Mouse (Mus musculus) liver, adult 10 weeks (tissue): ENCODE results near the gene Men1. TPM values are rescaled to one million over a fixed set of nuclear protein-coding genes. Genes with fewer than 3 reads are reported as not detected.

Experiments
- polyA plus RNA-seq: library from polyadenylated mRNA; stranded (reverse); fragments of 350-450 nt; fragmentation: Illumina TruSeq; extraction: RNeasy Lipid Tissue Mini Kit (QIAGEN cat#74804); gene quantifications from one replicate; pipeline ENCODE4 v1.2.3, GENCODE M21; 2014; ENCODE audit warnings: low read depth, low replicate concordance

Gene Men1
- polyA plus RNA-seq, result 3.5 TPM

DNA sequence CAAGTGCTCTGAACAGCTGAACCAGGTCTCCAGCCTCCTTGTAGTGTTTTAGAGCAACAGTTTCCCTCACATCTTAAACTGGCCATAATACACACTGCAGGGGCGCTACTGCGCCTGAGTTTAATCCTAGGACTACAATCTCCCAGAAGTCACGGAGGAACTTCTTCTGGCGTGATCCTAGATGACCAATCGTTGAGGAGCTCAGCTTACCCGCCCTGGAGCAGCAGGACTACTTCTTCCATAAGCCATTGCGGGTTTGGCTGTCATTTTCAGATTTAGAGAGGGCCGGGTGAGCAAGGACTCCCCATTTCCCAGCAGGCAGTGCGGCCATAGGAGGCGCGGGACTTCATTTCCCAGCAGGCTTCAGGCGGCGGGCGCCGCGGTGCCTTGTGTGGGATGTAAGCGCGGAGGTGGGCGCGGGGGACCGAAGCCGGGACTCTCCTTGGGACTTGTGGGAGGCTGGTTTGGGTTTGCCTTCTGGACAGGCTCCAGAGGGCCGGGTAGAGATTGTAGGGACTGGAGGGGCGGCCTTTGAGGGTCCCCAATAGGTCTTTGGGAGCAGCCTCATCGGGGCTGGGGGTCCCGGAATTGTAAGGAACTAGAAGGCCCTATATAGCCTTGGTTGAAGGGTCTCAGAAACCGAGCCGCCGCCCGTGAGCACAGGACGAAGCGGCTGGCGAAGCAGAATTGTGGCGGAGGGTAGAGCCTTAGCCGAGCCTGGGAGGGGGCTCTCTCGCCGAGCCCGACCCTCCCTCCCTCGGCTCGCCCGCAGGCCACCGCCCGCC, at the start of gene Men1:
TSS of gene Men1 (plus strand) at position 307 of the 785 bp plus-strand sequence.

DNA sequence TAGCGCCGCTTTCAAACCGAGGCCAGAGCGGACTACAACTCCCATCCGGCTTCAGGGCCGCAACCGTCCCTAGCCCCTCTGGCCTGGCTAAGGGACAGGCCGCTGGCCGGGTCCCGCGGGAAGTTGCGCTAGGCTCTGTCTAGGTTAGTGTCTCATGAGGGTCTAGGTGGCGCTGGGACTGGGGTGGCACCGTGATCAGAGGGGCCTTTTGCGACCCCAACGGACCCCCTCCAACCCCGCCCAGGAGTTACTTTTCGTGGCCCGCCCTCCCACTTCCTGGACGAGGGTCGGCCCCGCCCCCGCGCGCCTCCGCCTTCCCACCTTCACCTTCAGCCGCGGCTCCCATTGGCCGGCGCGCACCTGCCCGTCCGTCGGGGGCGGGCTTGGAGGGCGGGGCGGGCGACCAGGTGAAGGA, 28.6 kb upstream of the Men1 start, which contains the start of gene Cdc42bpg:
TSS of gene Cdc42bpg (plus strand) at position 320 of the 415 bp plus-strand sequence.

DNA sequence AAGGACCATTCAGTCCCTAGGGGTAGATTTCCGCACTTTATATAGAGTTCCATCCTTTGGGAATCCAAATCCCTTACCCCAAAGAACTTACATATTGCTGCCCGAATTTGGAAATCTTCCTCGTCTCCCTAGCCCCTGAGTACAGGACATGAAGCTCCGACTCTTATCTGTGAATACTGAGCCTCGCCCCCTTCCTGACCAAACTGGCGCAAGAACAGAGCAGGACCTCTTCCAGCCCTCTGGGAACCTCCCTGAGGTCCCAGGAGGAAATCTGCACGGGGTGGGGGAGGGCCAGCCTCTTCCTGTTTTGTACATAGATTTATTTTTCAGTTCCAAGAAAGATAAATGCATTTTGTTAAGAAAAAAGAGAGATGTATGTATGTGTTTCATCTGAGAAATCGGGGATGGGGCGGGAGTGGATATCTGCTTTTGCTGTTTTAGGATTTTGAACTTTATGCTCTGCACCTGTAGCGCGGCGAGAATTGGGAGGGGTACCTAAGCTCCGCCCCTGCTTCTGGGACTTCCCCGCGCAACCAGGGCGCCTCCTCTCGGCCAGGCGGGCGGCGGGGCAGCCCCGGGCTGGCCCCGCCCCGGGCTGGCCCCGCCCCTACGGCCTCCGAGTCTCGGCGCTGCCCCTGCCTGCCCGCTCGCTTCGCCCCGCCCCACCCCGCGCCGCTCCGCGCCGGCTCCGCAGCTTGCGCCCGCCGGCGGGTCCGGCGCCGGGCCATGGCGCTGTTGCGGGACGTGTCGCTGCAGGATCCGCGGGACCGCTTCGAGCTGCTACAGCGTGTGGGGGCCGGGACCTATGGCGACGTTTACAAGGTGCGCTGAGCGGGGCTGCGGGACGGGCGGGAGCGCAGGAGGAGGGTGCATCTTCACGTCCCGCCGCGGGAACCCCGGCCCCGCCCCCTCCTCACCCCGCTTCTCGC, 6.0 kb downstream of the Men1 start, which contains the start of gene Map4k2:
TSS of gene Map4k2 (plus strand) at position 612 of the 929 bp plus-strand sequence.

DNA sequence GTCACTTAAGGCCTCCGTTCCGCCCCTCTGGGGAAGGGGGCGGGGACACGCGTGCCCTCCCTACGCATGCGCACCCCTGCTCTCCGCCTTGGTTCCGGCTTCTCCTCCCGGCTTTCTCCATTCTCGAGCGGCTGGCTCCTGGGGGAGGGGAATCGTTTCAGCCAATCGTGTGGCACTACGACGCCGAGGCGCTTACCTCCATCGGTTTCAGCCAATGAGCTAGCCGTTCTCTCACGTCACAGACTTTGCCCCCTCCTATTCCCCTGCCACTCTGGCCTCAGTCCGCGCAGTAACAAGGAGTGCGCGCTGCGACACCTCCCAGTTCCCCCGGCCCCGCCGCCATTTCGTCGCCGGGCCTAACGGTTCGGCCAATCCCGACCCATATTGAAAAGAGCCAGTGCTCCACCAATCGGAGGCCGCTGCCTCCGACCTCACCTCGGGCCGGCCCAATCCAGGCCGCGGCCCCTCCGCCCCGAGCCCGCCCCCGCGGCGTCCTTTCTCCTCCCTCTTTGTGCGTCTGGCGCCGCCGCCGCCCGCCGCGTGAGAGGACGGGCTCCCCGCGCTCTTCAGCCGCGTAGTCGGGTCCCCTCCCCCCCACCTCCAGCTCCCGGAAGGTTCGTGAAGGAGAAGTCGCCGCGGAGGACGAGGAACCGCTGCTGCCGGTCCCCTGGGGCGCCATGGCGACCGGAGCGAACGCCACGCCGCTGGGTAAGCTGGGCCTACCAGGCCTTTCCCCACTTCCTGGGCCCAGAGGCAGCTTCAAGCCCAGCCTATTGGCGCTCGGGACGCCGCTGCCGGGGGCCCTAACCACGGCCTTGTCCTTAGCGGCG, 28.8 kb downstream of the Men1 start, which contains the start of gene Sf1:
TSS of gene Sf1 (plus strand) at position 280 of the 830 bp plus-strand sequence.

DNA sequence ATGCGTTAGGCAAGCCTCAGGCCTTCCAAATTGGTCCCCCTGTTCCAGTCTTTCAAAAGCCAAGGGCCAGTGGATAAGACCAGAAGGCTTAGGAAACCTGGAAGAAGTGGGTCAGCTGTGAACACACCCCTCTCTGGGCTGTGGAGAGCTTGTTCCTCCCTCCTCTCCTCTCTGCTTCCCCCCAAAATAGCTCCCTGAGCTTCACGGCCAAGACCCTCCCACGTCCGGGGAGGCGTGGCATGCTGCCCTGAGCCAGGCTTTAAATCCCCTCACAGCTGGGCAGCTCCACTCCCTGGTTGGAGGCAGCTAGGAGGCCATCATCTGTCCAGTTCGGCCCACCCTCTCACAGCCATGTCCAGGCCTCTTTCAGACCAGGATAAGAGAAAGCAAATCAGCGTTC, 49.3 kb downstream of the Men1 start, which contains the start of gene Pygm:
TSS of gene Pygm (plus strand) at position 272 of the 400 bp plus-strand sequence.

Other genes starting within 250 kb of the Men1 start
- not detected for gene Cdca5, start 250.0 kb upstream of the Men1 start, polyA plus RNA-seq
- not detected for gene AC131692.1, start 240.6 kb upstream of the Men1 start, polyA plus RNA-seq
- gene Naaladl1, start 229.2 kb upstream of the Men1 start, polyA plus RNA-seq, result not detected
- 1.0 TPM for gene Sac3d1, start 216.3 kb upstream of the Men1 start, polyA plus RNA-seq
- gene Snx15, start 206.7 kb upstream of the Men1 start, polyA plus RNA-seq, result 2.6 TPM
- gene Batf2, start 194.0 kb upstream of the Men1 start, polyA plus RNA-seq, result not detected
- 0.98 TPM for gene Arl2, start 193.4 kb upstream of the Men1 start, polyA plus RNA-seq
- gene Majin, start 150.6 kb upstream of the Men1 start, polyA plus RNA-seq, result not detected
- not detected for gene Gpha2, start 108.6 kb upstream of the Men1 start, polyA plus RNA-seq
- 0.93 TPM for gene Ppp2r5b, start 99.1 kb upstream of the Men1 start, polyA plus RNA-seq
- 0.79 TPM for gene Atg2a, start 93.3 kb upstream of the Men1 start, polyA plus RNA-seq
- 4.2 TPM for gene Ehd1, start 58.3 kb upstream of the Men1 start, polyA plus RNA-seq
- gene Cdc42bpg, start 28.5 kb upstream of the Men1 start, polyA plus RNA-seq, result 0.82 TPM
- 3.2 TPM for gene Map4k2, start 6.2 kb downstream of the Men1 start, polyA plus RNA-seq
- gene Sf1, start 28.7 kb downstream of the Men1 start, polyA plus RNA-seq, result 59.9 TPM
- not detected for gene Pygm, start 49.4 kb downstream of the Men1 start, polyA plus RNA-seq
- 6.7 TPM for gene Rasgrp2, start 64.4 kb downstream of the Men1 start, polyA plus RNA-seq
- gene Nrxn2, start 83.8 kb downstream of the Men1 start, polyA plus RNA-seq, result not detected
- gene Slc22a12, start 208.1 kb downstream of the Men1 start, polyA plus RNA-seq, result not detected